Mouse (Mus musculus) E14TG2a.4 (cell line): Measurements from ENCODE around the gene Samd1.

ENCODE experiments used
- CTCF ChIP-seq: conservative IDR thresholded peaks from 2 replicates; pipeline ENCODE4 v1.5.1; 2014; ENCODE audit warnings: low read length
- NANOG ChIP-seq: IDR thresholded peaks from 2 replicates; pipeline ENCODE4 v1.6.1; 2014; ENCODE audit warnings: borderline replicate concordance, low read length, mixed read lengths

DNA sequence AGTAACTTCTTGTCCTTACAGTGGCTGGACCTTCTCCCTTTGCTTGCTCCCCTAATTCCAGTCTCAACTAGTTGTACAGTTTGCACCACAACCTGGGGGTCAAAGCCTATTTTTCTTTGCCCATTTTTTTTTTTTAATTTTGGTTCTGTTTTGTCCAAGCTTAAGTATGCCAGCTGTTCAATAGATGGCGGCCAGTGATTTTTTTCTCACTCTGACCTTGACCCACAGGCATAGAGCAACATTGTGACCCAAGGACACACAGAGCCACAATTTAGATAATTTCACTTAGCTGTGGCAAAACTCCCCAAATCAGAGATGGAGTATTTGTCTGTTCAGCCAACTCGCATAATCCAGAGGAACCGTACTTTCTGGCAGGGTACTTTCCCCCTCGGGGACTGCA is 26.4 kb upstream of the Samd1 start:
- TF ChIP-seq CTCF = no peak
- no peak for TF ChIP-seq NANOG
